Mouse (Mus musculus): ENCODE measurements around the gene Gadd45g.

The Gadd45g gene

DNA sequence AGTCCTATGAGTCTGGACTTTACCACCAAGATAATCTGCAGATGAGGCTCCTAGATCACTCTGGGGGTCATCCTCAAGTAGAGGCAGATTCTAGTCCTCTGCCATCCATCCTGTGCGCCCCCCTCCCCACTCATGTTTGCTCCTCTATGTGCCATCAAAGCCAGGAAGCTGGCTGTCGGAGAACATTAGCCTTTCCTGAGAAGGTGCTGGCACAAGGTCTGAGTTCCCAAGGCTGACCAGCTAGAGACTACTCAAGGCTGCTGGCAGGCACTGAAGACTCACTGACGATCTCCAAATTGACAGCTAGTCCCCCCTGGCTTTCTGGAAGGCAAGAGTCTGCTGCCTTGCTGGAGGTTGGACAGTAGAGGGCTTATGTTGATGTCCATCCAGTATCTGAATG, 35.7 kb downstream of the Gadd45g start:
- no peak for DNase-seq (ENCODE audit: low read depth, low spot score)

- no peak for DNase-seq (ENCODE audit: low read depth, low spot score)
Measured at GRCm38 (mm10) chr13:51884250-51884649, 37.8 kb downstream of the Gadd45g start.

GRCm38 (mm10) chr13:51885594-51885993, 39.1 kb downstream of the Gadd45g start:
- no peak for DNase-seq (ENCODE audit: low read depth, low spot score)

- DNase-seq (ENCODE audit: low read depth, low spot score) = no peak
Measured at GRCm38 (mm10) chr13:51886085-51886484, 39.6 kb downstream of the Gadd45g start.

- DNase-seq (ENCODE audit: low read depth, low spot score) = no peak
Measured at GRCm38 (mm10) chr13:51886723-51887122, 40.2 kb downstream of the Gadd45g start.

DNA sequence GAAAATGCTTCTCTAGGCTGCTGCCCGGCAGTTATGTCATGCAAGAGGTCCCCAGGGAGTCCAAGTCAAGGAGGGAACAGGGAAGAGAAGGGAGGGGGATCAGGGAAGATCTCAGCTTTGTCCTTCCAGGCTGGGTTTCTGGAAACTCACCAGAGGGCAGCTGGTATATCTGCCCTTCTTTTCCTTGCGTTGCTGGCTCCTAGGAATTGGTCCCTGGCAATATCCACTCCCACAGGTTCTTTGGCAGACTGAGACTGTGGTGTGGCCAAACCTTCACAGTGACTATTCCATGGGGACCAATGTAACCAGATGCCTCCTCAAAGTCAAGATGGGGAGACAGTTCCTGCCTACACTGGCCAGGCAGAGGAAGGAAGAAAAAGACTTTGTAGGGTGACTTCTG, 41.9 kb downstream of the Gadd45g start:
- DNase-seq (ENCODE audit: low read depth, low spot score) = no peak

DNA sequence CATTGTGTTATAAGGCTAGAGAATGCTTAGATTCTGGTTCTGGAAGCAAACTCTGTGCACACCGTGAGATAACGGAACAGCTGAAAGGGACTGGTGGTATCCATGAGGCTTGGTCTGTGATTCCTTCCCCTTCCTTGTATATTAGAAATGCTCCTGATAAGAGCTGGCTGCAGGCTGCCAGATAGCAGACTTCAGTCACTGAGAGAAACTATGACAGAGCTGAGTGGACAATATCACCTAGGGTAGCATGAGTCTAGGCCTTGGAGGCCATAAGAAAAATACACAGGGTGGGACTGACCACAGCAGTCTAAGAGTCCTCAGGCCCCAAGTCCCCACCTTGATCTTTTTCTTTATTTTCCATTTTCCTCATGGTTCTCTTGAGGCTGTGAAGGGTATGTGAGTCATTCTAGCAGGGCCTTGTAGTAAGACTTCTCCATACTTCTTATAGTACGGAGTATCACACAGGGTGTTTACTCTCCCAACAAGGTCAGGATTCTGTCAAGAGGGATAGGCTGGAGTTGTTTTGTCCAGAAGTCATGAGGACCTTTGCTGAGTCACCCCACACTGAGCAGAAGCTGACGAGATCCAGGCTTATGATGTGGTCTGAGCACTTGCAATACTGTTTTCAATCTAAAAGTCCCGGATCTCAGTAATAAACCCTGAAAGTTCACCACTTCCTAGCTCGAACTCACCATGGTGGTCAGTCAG, 45.5 kb downstream of the Gadd45g start:
- DNase-seq (ENCODE audit: low read depth, low spot score) = no peak

DNA sequence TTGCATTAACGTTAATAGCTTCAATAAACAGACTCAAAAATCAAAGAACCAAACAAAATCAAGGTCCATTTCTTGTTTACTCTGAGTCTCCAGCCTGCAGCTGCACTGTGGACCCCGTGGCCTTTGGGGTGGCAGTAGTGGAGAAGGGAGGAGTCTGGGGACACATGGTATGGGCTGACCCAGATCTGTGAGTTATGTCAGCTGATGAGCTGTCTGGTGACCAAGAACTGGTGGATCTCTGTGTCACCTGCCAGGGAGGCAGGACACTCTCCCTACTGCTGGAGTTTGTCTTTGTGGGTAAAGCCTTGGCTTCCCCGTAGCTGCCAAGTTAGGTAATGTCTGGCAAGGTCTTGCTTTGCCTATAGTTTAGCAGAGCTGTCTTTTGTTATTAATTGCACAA, 51.1 kb downstream of the Gadd45g start:
- no peak for DNase-seq (ENCODE audit: low read depth, low spot score)
